ENCODE assay signal across 13 mouse cellular contexts in the genomic region with DNA sequence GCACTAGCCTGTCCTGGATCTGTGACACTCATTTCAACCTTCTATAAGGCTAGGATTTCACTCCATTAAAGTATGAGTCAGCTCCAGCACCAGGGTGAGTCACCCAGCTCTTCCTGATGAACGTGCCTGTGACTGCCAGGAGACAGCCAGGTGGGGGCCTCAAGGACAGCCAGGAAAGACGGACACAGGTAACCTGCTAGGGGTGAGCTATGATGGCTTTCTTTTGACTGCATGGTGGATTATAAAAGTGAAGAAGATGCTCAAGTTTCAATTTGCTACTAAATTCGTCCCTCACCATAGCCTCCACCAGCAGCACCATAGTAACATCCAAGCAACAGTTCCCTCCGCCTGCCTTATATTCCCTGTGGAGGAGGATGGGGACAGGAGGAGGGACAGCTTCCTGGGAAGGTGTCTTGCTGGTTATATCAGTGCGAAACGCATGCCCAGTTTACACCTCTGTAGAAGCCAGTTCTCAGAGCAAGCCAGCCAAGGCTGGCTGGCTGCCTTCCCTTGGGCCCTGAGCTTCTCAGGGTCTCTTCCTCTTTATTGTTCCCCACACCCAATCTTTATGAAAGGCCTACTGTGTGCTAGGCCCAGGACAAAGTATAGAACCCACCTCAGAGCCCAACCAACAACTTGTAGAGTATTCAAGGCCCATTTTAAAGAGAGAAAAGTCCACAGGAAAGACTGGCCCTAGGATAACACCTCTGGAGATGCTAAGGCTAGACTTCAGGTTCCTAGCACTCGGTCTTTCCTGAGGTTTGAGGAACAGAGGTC. TPM values are rescaled to one million over a fixed set of nuclear protein-coding genes. Genes with fewer than 3 reads are reported as not detected.
DNase-seq lines count a peak whose midpoint lies in the region; ATAC-seq and TF ChIP-seq lines count a peak whose summit lies in the region.
"Had no signal": no experiment of that assay in that cellular context is flagged by ENCODE, and none has a peak within 500 bp of the region (broad histone marks: within the 10 kb centered on the region; RNA-seq: fewer than 3 reads in every experiment).

No protein-coding gene starts in this region.

- intact Hi-C loops in gastrocnemius, adult 2 months (cut with DNase I): loop anchor here (10.0 kb wide), 1 partner anchor 92 kb away; the partner anchor contains the start of genes Ermap and Svbp
- intact Hi-C loops in left cerebral cortex, postnatal 25 days (cut with DNase I): no loop called here

- ATAC-seq in inflammation-experienced regulatory T-cells, adult 6 months: no peak

- no peak for TF ChIP-seq CTCF in gastrocnemius, adult 2 months (IDR thresholded peaks at IDR 0.05)

- H3K27ac ChIP-seq in gastrocnemius, adult 2 months: peak overlapping the region; percentile 44; the same call in 1 of the 2 replicates
- H3K27ac ChIP-seq: hindbrain, embryonic 12.5 days; limb, embryonic 12.5 days had no signal

- peak; percentile 31 for DNase-seq in gastrocnemius, adult 2 months
- DNase-seq in gastrocnemius, postnatal 10 days: no peak
- DNase-seq in 3134 (ENCODE audit: extremely low read depth, insufficient read length, low spot score): peak; percentile 59
- DNase-seq in NIH3T3 (ENCODE audit: low read depth): peak; percentile 81
- peak; percentile 53 to 90 for DNase-seq in left cerebral cortex, postnatal 25 days (ENCODE audit: low spot score in 2 of 2)
- DNase-seq in embryo, embryonic 11 days: no peak
- no peak for DNase-seq in layer of hippocampus, adult 9-10 months (ENCODE audit: low spot score)
- DNase-seq: cerebellum, adult 9-10 months; gastrocnemius, postnatal 36 days; kidney, postnatal 10 days had no signal

- H3K4me3 ChIP-seq in gastrocnemius, adult 2 months: no peak overlapping the region
- H3K4me3 ChIP-seq: hindbrain, embryonic 12.5 days; limb, embryonic 12.5 days had no signal

RNA-seq across cellular contexts. Expression of gene Slc2a1, which starts 6.0 kb away (rescaled TPM):
- total RNA-seq in gastrocnemius, adult 2 months (2021): 1 to 10 TPM; 5.1 to 6.3 TPM
- 1 to 10 TPM; 5.2 to 5.4 TPM for total RNA-seq in gastrocnemius, postnatal 10 days (2021)
- total RNA-seq in left cerebral cortex, postnatal 25 days (2021): 100 to 1,000 TPM in 1 of 2 experiments, 10 to 100 TPM in 1; 95.0 to 111 TPM
- 10 to 100 TPM; 29.4 to 37.6 (median 36.4) TPM for polyA plus RNA-seq in inflammation-experienced regulatory T-cells, adult 6 months (2017; shearing (Covaris generic))

Comparison
In these comparisons a context has a peak if more than half of its experiments do, and no peak if none do; other contexts are left out.
1. DNase-seq: peak in gastrocnemius, adult 2 months (single experiment), 3134 (single experiment), NIH3T3 (single experiment) and left cerebral cortex, postnatal 25 days (2 of 2); none in gastrocnemius, postnatal 10 days (single experiment), embryo, embryonic 11 days (single experiment) and layer of hippocampus, adult 9-10 months (single experiment).
2. RNA of gene Slc2a1, which starts 6.0 kb away (total RNA-seq): 95.0 to 111 TPM in left cerebral cortex, postnatal 25 days; 5.1 to 6.3 TPM in gastrocnemius, adult 2 months and 5.2 to 5.4 TPM in gastrocnemius, postnatal 10 days; every median in the first group is over 10 times any median in the second.